8 mouse cellular contexts compared by ENCODE assay signal in genomic region chr9:106211680-106212593, GRCm38 (mm10). TPM values are rescaled to one million over a fixed set of nuclear protein-coding genes. Genes with fewer than 3 reads are reported as not detected.
DNase-seq lines count a peak whose midpoint lies in the region; TF ChIP-seq lines count a peak whose summit lies in the region.

No protein-coding gene starts in this region.

- peak overlapping the region; percentile 61 for H3K9ac ChIP-seq in liver, adult 2 months (ENCODE audit: low read depth, low read length)

- TF ChIP-seq POLR2A in liver, adult 2 months (IDR thresholded peaks at IDR 0.05; ENCODE audit: extremely low read depth, insufficient read depth, low read length), result no peak

- DNase-seq in left cerebral cortex, adult 18-20 months (ENCODE audit: low spot score in 2 of 2), result peak; percentile 81 to 85
- no peak for DNase-seq in left cerebral cortex, adult 11 months (ENCODE audit: low spot score)
- peak; percentile 91 for DNase-seq in embryo, embryonic 9.5 days (ENCODE audit: extremely low spot score)
- peak; percentile 82 to 89 for DNase-seq in heart, adult 18-20 months
- peak; percentile 89 for DNase-seq in kidney, adult 18-20 months
- peak; percentile 67 for DNase-seq in liver, adult 2 months (ENCODE audit: extremely low read depth, low read depth, low spot score)
- DNase-seq in naive thymus-derived CD4-positive, alpha-beta T cell, adult 2 months (ENCODE audit: low read depth), result peak; percentile 97
- DNase-seq in splenic B cell, adult 2 months (ENCODE audit: low read depth, low spot score), result peak; percentile 95

- H3K79me2 ChIP-seq in liver, adult 2 months (ENCODE audit: control insufficient read depth, insufficient read depth, low read length), result no peaks in the 10 kb centered on the region

- H3K4me1 ChIP-seq in liver, adult 2 months (ENCODE audit: control insufficient read depth, insufficient read depth, low read length), result no peaks in the 10 kb centered on the region

- peak overlapping the region; percentile 31 for H3K4me3 ChIP-seq in liver, adult 2 months (ENCODE audit: insufficient read depth, low read depth, low read length)

- peak; percentile 100 for TF ChIP-seq CTCF in liver, adult 2 months (IDR thresholded peaks at IDR 0.05; ENCODE audit: low read depth, low read length)

- WGBS in liver, adult 2 months, result 18% methylated on average over 37 of the region's 37 CpGs

- H3K27me3 ChIP-seq in liver, adult 2 months (ENCODE audit: control insufficient read depth, insufficient read depth, low read length), result no peaks in the 10 kb centered on the region
- no peaks in the 10 kb centered on the region for H3K27me3 ChIP-seq in splenic B cell, adult 2 months (ENCODE audit: control insufficient read depth, insufficient read depth, low read length, poor library complexity, severe bottlenecking)

- H3K27ac ChIP-seq in liver, adult 2 months (replicated peaks; ENCODE audit: insufficient read depth, low read depth, low read length), result no peak overlapping the region

- no peaks in the 10 kb centered on the region for H3K36me3 ChIP-seq in liver, adult 2 months (ENCODE audit: control insufficient read depth, insufficient read depth, low read length)
- H3K36me3 ChIP-seq in splenic B cell, adult 2 months (ENCODE audit: control insufficient read depth, insufficient read depth, low read length, poor library complexity, severe bottlenecking), result peaks cover 13% of the 10 kb centered on the region

RNA-seq across cellular contexts. Expression of gene Twf2, which starts 9.0 kb away (rescaled TPM):
- total RNA-seq in left cerebral cortex, adult 18-20 months (2021), result 10 to 100 TPM; 50.9 to 60.8 TPM
- total RNA-seq in heart, adult 18-20 months (2021), result 100 to 1,000 TPM; 229 to 242 TPM
- 4.9 and 6.2 TPM in 2 replicates for total RNA-seq in liver, adult 2 months (2014; rRNA removed)
- 4.5 and 4.7 TPM in 2 replicates for polyA plus RNA-seq in liver, adult 2 months (2012; rRNA removed)

RNA-seq across cellular contexts. Expression of gene Tlr9, which starts 10.5 kb away (rescaled TPM):
- under 1 TPM; 0.91 to 0.95 TPM for total RNA-seq in left cerebral cortex, adult 18-20 months (2021)
- total RNA-seq in heart, adult 18-20 months (2021), result 1 to 10 TPM in 1 of 2 experiments, under 1 TPM in 1; 0.45 to 1.3 TPM
- total RNA-seq in liver, adult 2 months (2014; rRNA removed), result 0.18 and 0.27 TPM in 2 replicates
- 0.37 and 0.61 TPM in 2 replicates for polyA plus RNA-seq in liver, adult 2 months (2012; rRNA removed)

RNA-seq across cellular contexts. Expression of gene Ppm1m, which starts 12.4 kb away (rescaled TPM):
- 10 to 100 TPM; 19.0 to 22.3 TPM for total RNA-seq in left cerebral cortex, adult 18-20 months (2021)
- 10 to 100 TPM; 11.8 to 15.0 TPM for total RNA-seq in heart, adult 18-20 months (2021)
- total RNA-seq in liver, adult 2 months (2014; rRNA removed), result 12.4 and 13.7 TPM in 2 replicates
- polyA plus RNA-seq in liver, adult 2 months (2012; rRNA removed), result 17.3 and 22.7 TPM in 2 replicates

RNA-seq across cellular contexts. Expression of gene Alas1, which starts 36.5 kb away (rescaled TPM):
- 100 to 1,000 TPM; 135 to 137 TPM for total RNA-seq in left cerebral cortex, adult 18-20 months (2021)
- 100 to 1,000 TPM; 345 to 482 TPM for total RNA-seq in heart, adult 18-20 months (2021)
- 270 and 285 TPM in 2 replicates for total RNA-seq in liver, adult 2 months (2014; rRNA removed)
- polyA plus RNA-seq in liver, adult 2 months (2012; rRNA removed), result 530 and 649 TPM in 2 replicates

RNA-seq across cellular contexts. Expression of gene Wdr82, which starts 41.2 kb away (rescaled TPM):
- total RNA-seq in left cerebral cortex, adult 18-20 months (2021), result 100 to 1,000 TPM; 128 to 136 TPM
- 10 to 100 TPM; 38.2 to 39.5 TPM for total RNA-seq in heart, adult 18-20 months (2021)
- total RNA-seq in liver, adult 2 months (2014; rRNA removed), result 36.3 and 40.7 TPM in 2 replicates
- polyA plus RNA-seq in liver, adult 2 months (2012; rRNA removed), result 23.6 and 25.9 TPM in 2 replicates
